Comparison of ENCODE assay signal across 8 mouse cellular contexts in genomic region chr11:59134373-59134997, GRCm38 (mm10). TPM values are rescaled to one million over a fixed set of nuclear protein-coding genes. Genes with fewer than 3 reads are reported as not detected.
DNase-seq lines count a peak whose midpoint lies in the region; ATAC-seq and TF ChIP-seq lines count a peak whose summit lies in the region.

No protein-coding gene starts in this region.

- TF ChIP-seq CTCF in lung, embryonic 14.5 days (IDR thresholded peaks at IDR 0.05; ENCODE audit: low read depth) = no peak
- no peak for TF ChIP-seq CTCF in lung, adult 2 months (IDR thresholded peaks at IDR 0.05; ENCODE audit: insufficient read depth, low read length)

- ATAC-seq in lung, embryonic 14.5 days (ENCODE audit: insufficient read depth) = no peak; the same call in 1 of the 2 replicates
- ATAC-seq in heart, embryonic 12.5 days (ENCODE audit: insufficient number of reproducible peaks, low FRiP score) = no peak
- no peak for ATAC-seq in limb, embryonic 15.5 days (ENCODE audit: insufficient number of reproducible peaks, low FRiP score, low TSS enrichment, low read depth)
- peak; percentile 37; the same call in 1 of the 2 replicates for ATAC-seq in neural tube, embryonic 15.5 days (ENCODE audit: low FRiP score)

- H3K9me3 ChIP-seq in lung, embryonic 14.5 days (ENCODE audit: low read depth, low read length) = no peaks in the 10 kb centered on the region
- H3K9me3 ChIP-seq in heart, embryonic 12.5 days (replicated peaks) = no peaks in the 10 kb centered on the region
- H3K9me3 ChIP-seq in limb, embryonic 15.5 days = no peaks in the 10 kb centered on the region
- no peaks in the 10 kb centered on the region for H3K9me3 ChIP-seq in neural tube, embryonic 15.5 days (replicated peaks)

- 3% methylated on average over 34 of the region's 35 CpGs for whole genome bisulfite sequencing in lung, embryonic 14.5 days
- WGBS in lung, adult 2 months = 7% methylated on average over 34 of the region's 35 CpGs
- 15% methylated on average over 32 of the region's 35 CpGs for WGBS in heart, embryonic 12.5 days
- 6% methylated on average over 34 of the region's 35 CpGs for WGBS in limb, embryonic 15.5 days
- 6% methylated on average over 34 of the region's 35 CpGs for WGBS in neural tube, embryonic 15.5 days

- H3K4me2 ChIP-seq in lung, embryonic 14.5 days = peak overlapping the region; percentile 36; the same call in 1 of the 2 replicates
- peak overlapping the region; percentile 70 for H3K4me2 ChIP-seq in heart, embryonic 12.5 days
- peak overlapping the region; percentile 19 for H3K4me2 ChIP-seq in limb, embryonic 15.5 days
- peak overlapping the region; percentile 34 for H3K4me2 ChIP-seq in neural tube, embryonic 15.5 days

- no peak for TF ChIP-seq POLR2A in lung, adult 2 months (IDR thresholded peaks at IDR 0.05; ENCODE audit: borderline replicate concordance, extremely low read depth, low read depth, low read length)

- DNase-seq in lung, embryonic 14.5 days = peak; percentile 31
- no peak for DNase-seq in lung, adult 2 months
- DNase-seq in right cerebral cortex, postnatal 4 days = no peak
- no peak for DNase-seq in B cell, adult 2 months
- DNase-seq in gastrocnemius, adult 8-10 months (ENCODE audit: low spot score in 2 of 2) = no peak

- H3K4me1 ChIP-seq in lung, embryonic 14.5 days (ENCODE audit: insufficient read depth) = no peaks in the 10 kb centered on the region
- no peaks in the 10 kb centered on the region for H3K4me1 ChIP-seq in lung, adult 2 months (ENCODE audit: control insufficient read depth, insufficient read depth, low read length)
- H3K4me1 ChIP-seq in heart, embryonic 12.5 days (replicated peaks) = peaks cover 52% of the 10 kb centered on the region
- H3K4me1 ChIP-seq in limb, embryonic 15.5 days = peaks cover 16% of the 10 kb centered on the region
- H3K4me1 ChIP-seq in neural tube, embryonic 15.5 days = peaks cover 13% of the 10 kb centered on the region

- no peak overlapping the region for H3K9ac ChIP-seq in lung, embryonic 14.5 days
- H3K9ac ChIP-seq in heart, embryonic 12.5 days = peak overlapping the region; percentile 17; the same call in 1 of the 2 replicates
- H3K9ac ChIP-seq in limb, embryonic 15.5 days = no peak overlapping the region
- no peak overlapping the region for H3K9ac ChIP-seq in neural tube, embryonic 15.5 days (replicated peaks)

- no peaks in the 10 kb centered on the region for H3K36me3 ChIP-seq in lung, embryonic 14.5 days (ENCODE audit: insufficient read depth)
- peaks cover 55% of the 10 kb centered on the region for H3K36me3 ChIP-seq in heart, embryonic 12.5 days
- H3K36me3 ChIP-seq in limb, embryonic 15.5 days = no peaks in the 10 kb centered on the region
- no peaks in the 10 kb centered on the region for H3K36me3 ChIP-seq in neural tube, embryonic 15.5 days

- no peak overlapping the region for H3K4me3 ChIP-seq in lung, embryonic 14.5 days (ENCODE audit: low read depth, low read length)
- H3K4me3 ChIP-seq in lung, adult 2 months (replicated peaks; ENCODE audit: extremely low read depth, low read depth, low read length) = no peak overlapping the region
- peak overlapping the region; percentile 22 for H3K4me3 ChIP-seq in heart, embryonic 12.5 days
- peak overlapping the region; percentile 20 for H3K4me3 ChIP-seq in limb, embryonic 15.5 days
- 0 out of 2 replicates have a peak overlapping the region, but pooled peaks have one; percentile 8 for H3K4me3 ChIP-seq in neural tube, embryonic 15.5 days (replicated peaks)

- H3K27me3 ChIP-seq in lung, embryonic 14.5 days (ENCODE audit: insufficient read depth, low read length) = peaks cover 52% of the 10 kb centered on the region
- H3K27me3 ChIP-seq in heart, embryonic 12.5 days (replicated peaks) = peaks cover 62% of the 10 kb centered on the region
- peaks cover 77% of the 10 kb centered on the region for H3K27me3 ChIP-seq in limb, embryonic 15.5 days
- H3K27me3 ChIP-seq in neural tube, embryonic 15.5 days (replicated peaks) = peaks cover 66% of the 10 kb centered on the region

- H3K27ac ChIP-seq in lung, embryonic 14.5 days (ENCODE audit: low read depth) = no peak overlapping the region
- H3K27ac ChIP-seq in heart, embryonic 12.5 days (ENCODE audit: poor library complexity, severe bottlenecking) = no peak overlapping the region
- no peak overlapping the region for H3K27ac ChIP-seq in limb, embryonic 15.5 days
- no peak overlapping the region for H3K27ac ChIP-seq in neural tube, embryonic 15.5 days (replicated peaks)

RNA-seq across cellular contexts. Expression of gene Obscn, which starts 1.7 kb away (rescaled TPM):
- 0.14 and 1.4 TPM in 2 replicates for polyA plus RNA-seq in lung, embryonic 14.5 days (2014; fragmentation: Nextera tagmentation; extraction: Ambion mirVana)
- polyA plus RNA-seq in lung, adult 2 months (2012; rRNA removed) = 5.3 and 19.0 TPM in 2 replicates
- 39.2 and 42.5 TPM in 2 replicates for polyA plus RNA-seq in heart, embryonic 12.5 days (2016; fragmentation: Nextera tagmentation; extraction: Ambion mirVana)
- 2.2 and 4.5 TPM in 2 replicates for polyA plus RNA-seq in limb, embryonic 15.5 days (2015; fragmentation: Nextera tagmentation; extraction: Ambion mirVana)
- polyA plus RNA-seq in neural tube, embryonic 15.5 days (2015; fragmentation: Nextera tagmentation; extraction: Ambion mirVana) = 0.72 and 0.91 TPM in 2 replicates
- total RNA-seq in gastrocnemius, adult 8-10 months (2022) = 1,000 to 10,000 TPM; 2,003 to 2,639 (median 2,223) TPM

RNA-seq across cellular contexts. Expression of gene Iba57, which starts 29.1 kb away (rescaled TPM):
- polyA plus RNA-seq in lung, embryonic 14.5 days (2014; fragmentation: Nextera tagmentation; extraction: Ambion mirVana) = 1.9 and 2.2 TPM in 2 replicates
- polyA plus RNA-seq in lung, adult 2 months (2012; rRNA removed) = 3.7 and 3.9 TPM in 2 replicates
- polyA plus RNA-seq in heart, embryonic 12.5 days (2016; fragmentation: Nextera tagmentation; extraction: Ambion mirVana) = 7.3 and 7.8 TPM in 2 replicates
- 4.1 and 4.4 TPM in 2 replicates for polyA plus RNA-seq in limb, embryonic 15.5 days (2015; fragmentation: Nextera tagmentation; extraction: Ambion mirVana)
- polyA plus RNA-seq in neural tube, embryonic 15.5 days (2015; fragmentation: Nextera tagmentation; extraction: Ambion mirVana) = 7.5 and 8.3 TPM in 2 replicates
- total RNA-seq in gastrocnemius, adult 8-10 months (2022) = 1 to 10 TPM; 6.1 to 7.4 (median 7.0) TPM

RNA-seq across cellular contexts. Expression of gene Gjc2, which starts 48.5 kb away (rescaled TPM):
- 0.16 and 0.34 TPM in 2 replicates for polyA plus RNA-seq in lung, embryonic 14.5 days (2014; fragmentation: Nextera tagmentation; extraction: Ambion mirVana)
- polyA plus RNA-seq in lung, adult 2 months (2012; rRNA removed) = 1.7 and 3.5 TPM in 2 replicates
- polyA plus RNA-seq in heart, embryonic 12.5 days (2016; fragmentation: Nextera tagmentation; extraction: Ambion mirVana) = 0.13 and 0.31 TPM in 2 replicates
- polyA plus RNA-seq in limb, embryonic 15.5 days (2015; fragmentation: Nextera tagmentation; extraction: Ambion mirVana) = 0.32 and 0.58 TPM in 2 replicates
- polyA plus RNA-seq in neural tube, embryonic 15.5 days (2015; fragmentation: Nextera tagmentation; extraction: Ambion mirVana) = 0.29 and 0.42 TPM in 2 replicates
- total RNA-seq in gastrocnemius, adult 8-10 months (2022) = under 1 TPM in 1 of 4 experiments, not detected in 3; 0.16 TPM

RNA-seq across cellular contexts. Expression of gene Guk1, which starts 57.5 kb away (rescaled TPM):
- 140 and 141 TPM in 2 replicates for polyA plus RNA-seq in lung, embryonic 14.5 days (2014; fragmentation: Nextera tagmentation; extraction: Ambion mirVana)
- polyA plus RNA-seq in lung, adult 2 months (2012; rRNA removed) = 100 and 126 TPM in 2 replicates
- polyA plus RNA-seq in heart, embryonic 12.5 days (2016; fragmentation: Nextera tagmentation; extraction: Ambion mirVana) = 101 TPM in 2 replicates
- 122 and 124 TPM in 2 replicates for polyA plus RNA-seq in limb, embryonic 15.5 days (2015; fragmentation: Nextera tagmentation; extraction: Ambion mirVana)
- polyA plus RNA-seq in neural tube, embryonic 15.5 days (2015; fragmentation: Nextera tagmentation; extraction: Ambion mirVana) = 225 and 262 TPM in 2 replicates
- total RNA-seq in gastrocnemius, adult 8-10 months (2022) = 10 to 100 TPM; 36.2 to 43.1 (median 36.8) TPM

Comparison
In these comparisons a context has a peak if more than half of its experiments do, and no peak if none do; other contexts are left out.
1. H3K4me2 ChIP-seq: peak in every context shown above with its lines; median percentile 70 in heart, embryonic 12.5 days; 36 in lung, embryonic 14.5 days; 34 in neural tube, embryonic 15.5 days; 19 in limb, embryonic 15.5 days.
2. H3K4me3 ChIP-seq: peak in heart, embryonic 12.5 days (single experiment), limb, embryonic 15.5 days (single experiment) and neural tube, embryonic 15.5 days (single experiment); none in lung, embryonic 14.5 days (single experiment) and lung, adult 2 months (single experiment).